ENCODE assay signal across 8 mouse cellular contexts in the genomic region with DNA sequence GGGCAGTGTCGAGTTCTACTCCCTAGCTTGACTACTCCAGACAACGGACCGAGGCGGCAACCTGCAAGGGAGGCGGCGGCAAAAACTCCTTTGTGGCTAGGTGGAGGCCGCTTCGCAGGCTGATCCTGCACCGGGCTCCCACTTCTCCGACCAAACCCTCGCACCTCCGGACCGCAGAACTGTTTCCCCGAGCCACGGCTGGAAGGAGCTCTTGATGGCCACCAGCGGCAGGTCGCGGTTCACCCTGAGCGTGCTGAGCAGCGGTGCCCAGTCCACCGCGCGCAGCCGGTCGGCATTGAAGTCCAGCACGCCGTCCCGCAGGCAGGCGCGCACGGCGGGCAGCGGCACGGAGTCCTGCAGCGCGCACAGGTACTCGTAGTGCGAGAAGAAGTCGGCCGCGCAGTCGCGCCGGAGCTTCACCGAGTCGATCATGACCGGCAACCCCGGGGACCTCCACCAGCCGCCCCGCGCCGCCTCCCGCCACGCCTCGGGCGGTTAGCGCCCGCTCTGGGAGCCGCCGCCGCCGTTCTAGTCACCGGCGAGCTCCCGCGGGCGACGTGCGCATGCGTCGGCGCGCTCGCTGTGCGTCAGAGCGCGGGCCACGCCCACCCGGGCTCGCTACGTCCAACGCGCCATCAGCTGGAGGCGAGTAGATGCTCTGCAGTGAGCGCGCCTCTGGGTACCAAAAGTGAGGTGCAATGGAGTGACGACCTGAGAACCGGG. TPM values are rescaled to one million over a fixed set of nuclear protein-coding genes. Genes with fewer than 3 reads are reported as not detected.
DNase-seq lines count a peak whose midpoint lies in the region; ATAC-seq and TF ChIP-seq lines count a peak whose summit lies in the region.

TSS of gene Cep78 (minus strand) at position 541 of the 723 bp plus-strand sequence.

- H3K9me3 ChIP-seq in forebrain, embryonic 15.5 days: no peaks in the 10 kb centered on the region
- H3K9me3 ChIP-seq in lung, embryonic 14.5 days (ENCODE audit: low read depth, low read length): no peaks in the 10 kb centered on the region

- peak; percentile 93 for DNase-seq in ES-CJ7 (ENCODE audit: low read depth, low spot score)
- DNase-seq in cerebellum, adult 11 months: peak; percentile 93
- peak; percentile 92 to 93 for DNase-seq in heart, postnatal 36 days
- DNase-seq in layer of hippocampus, adult 2 months (ENCODE audit: low spot score in 2 of 2): peak; percentile 90 to 94
- DNase-seq in lung, embryonic 14.5 days: peak; percentile 98
- peak; percentile 91 for DNase-seq in thymus, adult 2 months

- no peaks in the 10 kb centered on the region for H3K27me3 ChIP-seq in forebrain, embryonic 15.5 days
- H3K27me3 ChIP-seq in lung, embryonic 14.5 days (ENCODE audit: insufficient read depth, low read length): no peaks in the 10 kb centered on the region
- H3K27me3 ChIP-seq in thymus, adult 2 months (ENCODE audit: control insufficient read depth, insufficient read depth, low read length): no peaks in the 10 kb centered on the region

- TF ChIP-seq POLR2A in olfactory bulb, adult 2 months (IDR thresholded peaks at IDR 0.05; ENCODE audit: insufficient read depth, low read depth, low read length): peak; percentile 98
- TF ChIP-seq POLR2A in thymus, adult 2 months (IDR thresholded peaks at IDR 0.05; ENCODE audit: control insufficient read depth, extremely low read depth, insufficient read depth, low read length, poor library complexity): peak; percentile 84

- intact Hi-C loops in heart, postnatal 36 days (cut with DNase I): loop anchor here (5.0 kb wide), 3 partner anchors 57 to 2002 kb away; no protein-coding TSS in a partner anchor

- H3K36me3 ChIP-seq in forebrain, embryonic 15.5 days: no peaks in the 10 kb centered on the region
- 0 out of 2 replicates have a peak, but pooled peaks cover 7% of the 10 kb centered on the region for H3K36me3 ChIP-seq in lung, embryonic 14.5 days (ENCODE audit: insufficient read depth)
- no peaks in the 10 kb centered on the region for H3K36me3 ChIP-seq in thymus, adult 2 months (ENCODE audit: control insufficient read depth, insufficient read depth, low read length)

- H3K9ac ChIP-seq in forebrain, embryonic 15.5 days (replicated peaks): peak within 1 kb of the TSS; percentile 92
- peak within 1 kb of the TSS; percentile 76 for H3K9ac ChIP-seq in lung, embryonic 14.5 days

- peak within 1 kb of the TSS; percentile 93 for H3K27ac ChIP-seq in forebrain, embryonic 15.5 days (replicated peaks)
- H3K27ac ChIP-seq in layer of hippocampus, adult 2 months: peak within 1 kb of the TSS; percentile 90
- H3K27ac ChIP-seq in lung, embryonic 14.5 days (ENCODE audit: low read depth): peak within 1 kb of the TSS; percentile 80
- peak within 1 kb of the TSS; percentile 43; the same call in 1 of the 2 replicates for H3K27ac ChIP-seq in olfactory bulb, adult 2 months (ENCODE audit: insufficient read depth, low read depth, low read length)
- H3K27ac ChIP-seq in thymus, adult 2 months (ENCODE audit: control insufficient read depth, insufficient read depth, low read length): no peak within 1 kb of the TSS

- H3K4me1 ChIP-seq in forebrain, embryonic 15.5 days: peaks cover 38% of the 10 kb centered on the region
- peaks cover 3% of the 10 kb centered on the region; the same call in 1 of the 2 replicates for H3K4me1 ChIP-seq in lung, embryonic 14.5 days (ENCODE audit: insufficient read depth)
- peaks cover 2% of the 10 kb centered on the region; the same call in 1 of the 2 replicates for H3K4me1 ChIP-seq in olfactory bulb, adult 2 months (ENCODE audit: control insufficient read depth, insufficient read depth, low read length)
- peaks cover 4% of the 10 kb centered on the region; the same call in 1 of the 2 replicates for H3K4me1 ChIP-seq in thymus, adult 2 months (replicated peaks; ENCODE audit: control insufficient read depth, insufficient read depth, low read length)

- H3K4me3 ChIP-seq in forebrain, embryonic 15.5 days: peak within 1 kb of the TSS; percentile 98
- peak within 1 kb of the TSS; percentile 98 for H3K4me3 ChIP-seq in layer of hippocampus, adult 2 months
- peak within 1 kb of the TSS; percentile 69 for H3K4me3 ChIP-seq in lung, embryonic 14.5 days (ENCODE audit: low read depth, low read length)
- peak within 1 kb of the TSS; percentile 81 for H3K4me3 ChIP-seq in olfactory bulb, adult 2 months (ENCODE audit: insufficient read depth, low read depth, low read length)
- peak within 1 kb of the TSS; percentile 78 for H3K4me3 ChIP-seq in thymus, adult 2 months (ENCODE audit: control insufficient read depth, insufficient read depth, low read length)

- peak; percentile 93 for ATAC-seq in forebrain, embryonic 15.5 days (replicated peaks)
- ATAC-seq in lung, embryonic 14.5 days (ENCODE audit: insufficient read depth): peak; percentile 93

- under 1% methylated on average over 87 of the region's 88 CpGs for WGBS in forebrain, embryonic 15.5 days
- under 1% methylated on average over 88 of the region's 88 CpGs for WGBS in lung, embryonic 14.5 days
- under 1% methylated on average over 88 of the region's 88 CpGs for WGBS in olfactory bulb, adult 2 months
- WGBS in thymus, adult 2 months: under 1% methylated on average over 88 of the region's 88 CpGs

- TF ChIP-seq CTCF in layer of hippocampus, adult 2 months (conservative IDR thresholded peaks at IDR 0.05): peak; percentile 54
- TF ChIP-seq CTCF in lung, embryonic 14.5 days (IDR thresholded peaks at IDR 0.05; ENCODE audit: low read depth): 0 out of 2 replicates have a peak, but pooled peaks have one; percentile 17
- TF ChIP-seq CTCF in olfactory bulb, adult 2 months (IDR thresholded peaks at IDR 0.05; ENCODE audit: insufficient read depth, low read depth, low read length): no peak
- 0 out of 2 replicates have a peak, but pooled peaks have one; percentile 33 for TF ChIP-seq CTCF in thymus, adult 2 months (IDR thresholded peaks at IDR 0.05; ENCODE audit: borderline replicate concordance, control insufficient read depth, extremely low read depth, insufficient read depth, low read length, poor library complexity)

- H3K4me2 ChIP-seq in forebrain, embryonic 15.5 days (replicated peaks): peak within 1 kb of the TSS; percentile 55
- peak within 1 kb of the TSS; percentile 77 for H3K4me2 ChIP-seq in lung, embryonic 14.5 days

RNA-seq across cellular contexts. Expression of gene Cep78, which starts in this region (rescaled TPM):
- 36.1 and 39.0 TPM in 2 replicates for polyA plus RNA-seq in forebrain, embryonic 15.5 days (2015; fragmentation: Nextera tagmentation; extraction: Ambion mirVana)
- 1 to 10 TPM; 3.7 to 3.9 TPM for total RNA-seq in heart, postnatal 36 days (2021)
- 10 to 100 TPM; 11.0 to 12.7 TPM for total RNA-seq in layer of hippocampus, adult 2 months (2021)
- polyA plus RNA-seq in lung, embryonic 14.5 days (2014; fragmentation: Nextera tagmentation; extraction: Ambion mirVana): 35.2 and 36.1 TPM in 2 replicates
- not detected in 2 replicates for polyA plus RNA-seq in olfactory bulb, adult 2 months (2012; ENCODE audit: insufficient read depth, insufficient read length, low replicate concordance, missing spikeins)
- 3.8 and 5.2 TPM in 2 replicates for polyA plus RNA-seq in thymus, adult 2 months (2012; rRNA removed)
